Mouse (Mus musculus): ENCODE results near the gene Dgkb. TPM values are rescaled to one million over a fixed set of nuclear protein-coding genes. Genes with fewer than 3 reads are reported as not detected.

The Dgkb gene
- polyA plus RNA-seq, 1 experiment, result not detected

DNA sequence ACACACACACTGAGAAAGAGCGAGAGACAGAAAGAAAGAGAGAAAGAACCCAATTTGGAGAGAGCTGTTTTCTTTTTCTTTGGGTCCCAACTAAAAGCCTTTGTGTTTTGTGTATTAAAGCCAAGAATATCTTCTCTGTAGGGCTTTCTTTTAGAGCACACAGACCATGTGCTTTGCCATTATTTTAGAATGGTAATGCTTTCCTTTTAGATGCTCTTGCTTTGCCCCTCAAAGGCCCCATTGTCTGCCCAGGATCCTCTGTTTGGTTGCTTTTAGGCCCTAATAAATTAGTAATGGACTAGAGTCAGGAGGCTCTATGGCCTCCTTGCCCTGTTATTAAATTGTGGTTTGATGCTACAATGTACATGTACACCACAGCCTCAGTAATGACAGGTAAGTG lies 690.7 kb downstream of the Dgkb start:
- Histone ChIP-seq H3K4me3 (replicated peaks) (no peak overlapping the region), H3K36me3 (replicated peaks; ENCODE audit: low read length) (no peaks in the 10 kb centered on the region), H3K4me1 (no peaks in the 10 kb centered on the region), H3K27me3 (replicated peaks) (no peaks in the 10 kb centered on the region), H3K9me3 (no peaks in the 10 kb centered on the region)
- TF ChIP-seq GATA1 (IDR thresholded peaks at IDR 0.05; ENCODE audit: borderline replicate concordance, low read length) (no peak), FLI1 (IDR thresholded peaks at IDR 0.05; ENCODE audit: low read length) (no peak)

GRCm38 (mm10) chr12:38545431-38545830 lies 727.9 kb downstream of the Dgkb start:
- H3K27me3 ChIP-seq (replicated peaks), result no peaks in the 10 kb centered on the region
- TF ChIP-seq FLI1 (IDR thresholded peaks at IDR 0.05; ENCODE audit: low read length) (no peak), GATA1 (IDR thresholded peaks at IDR 0.05; ENCODE audit: borderline replicate concordance, low read length) (no peak)
- no peak overlapping the region for H3K4me3 ChIP-seq (replicated peaks)
- H3K4me1 ChIP-seq, result no peaks in the 10 kb centered on the region
- H3K36me3 ChIP-seq (replicated peaks; ENCODE audit: low read length), result no peaks in the 10 kb centered on the region
- H3K9me3 ChIP-seq, result no peaks in the 10 kb centered on the region

GRCm38 (mm10) chr12:38577141-38577540 lies 759.6 kb downstream of the Dgkb start:
- TF ChIP-seq FLI1 (IDR thresholded peaks at IDR 0.05; ENCODE audit: low read length) (no peak), GATA1 (IDR thresholded peaks at IDR 0.05; ENCODE audit: borderline replicate concordance, low read length) (no peak)
- no peaks in the 10 kb centered on the region for H3K36me3 ChIP-seq (replicated peaks; ENCODE audit: low read length)
- H3K9me3 ChIP-seq, result 0 out of 2 replicates have a peak, but pooled peaks cover 2% of the 10 kb centered on the region
- H3K4me1 ChIP-seq, result no peaks in the 10 kb centered on the region
- H3K27me3 ChIP-seq (replicated peaks), result no peaks in the 10 kb centered on the region
- H3K4me3 ChIP-seq (replicated peaks), result no peak overlapping the region

DNA sequence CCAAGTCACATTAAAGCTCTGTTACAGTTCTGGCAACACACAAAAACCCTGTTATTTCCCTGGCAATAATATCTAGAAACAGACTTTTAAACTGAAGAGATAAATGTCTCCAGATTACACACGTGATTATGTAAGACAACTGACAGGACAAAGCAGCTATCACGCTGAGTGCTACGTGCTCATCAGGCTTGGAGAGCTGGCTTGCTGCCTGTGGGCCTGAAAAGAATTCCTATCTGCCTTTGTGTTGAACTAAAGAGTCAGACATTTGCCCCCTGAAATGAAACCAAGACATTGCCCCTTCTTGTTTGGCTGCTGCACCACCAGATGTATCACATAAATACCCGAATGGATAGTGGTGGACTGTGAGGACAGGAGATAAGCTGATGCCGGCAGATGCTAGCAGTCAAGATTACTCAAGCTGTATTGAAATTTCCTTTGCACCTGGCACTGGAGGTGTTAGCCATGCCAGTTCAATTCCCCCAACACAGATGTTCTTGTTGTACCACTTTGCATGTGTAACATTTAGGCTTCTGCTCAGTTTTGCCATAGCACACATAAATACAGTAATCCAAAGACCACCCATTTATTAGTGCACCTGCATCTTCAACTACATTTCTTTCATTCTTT lies 761.8 kb downstream of the Dgkb start:
- H3K36me3 ChIP-seq (replicated peaks; ENCODE audit: low read length), result no peaks in the 10 kb centered on the region
- no peak overlapping the region for H3K4me3 ChIP-seq (replicated peaks)
- TF ChIP-seq FLI1 (IDR thresholded peaks at IDR 0.05; ENCODE audit: low read length) (no peak), GATA1 (IDR thresholded peaks at IDR 0.05; ENCODE audit: borderline replicate concordance, low read length) (no peak)
- H3K4me1 ChIP-seq, result no peaks in the 10 kb centered on the region
- H3K9me3 ChIP-seq, result 0 out of 2 replicates have a peak, but pooled peaks cover 2% of the 10 kb centered on the region
- no peaks in the 10 kb centered on the region for H3K27me3 ChIP-seq (replicated peaks)

GRCm38 (mm10) chr12:38586368-38586865 lies 768.9 kb downstream of the Dgkb start:
- Histone ChIP-seq H3K27me3 (replicated peaks) (no peaks in the 10 kb centered on the region), H3K4me3 (replicated peaks) (no peak overlapping the region), H3K9me3 (no peaks in the 10 kb centered on the region), H3K36me3 (replicated peaks; ENCODE audit: low read length) (no peaks in the 10 kb centered on the region), H3K4me1 (no peaks in the 10 kb centered on the region)
- TF ChIP-seq FLI1 (IDR thresholded peaks at IDR 0.05; ENCODE audit: low read length) (no peak), GATA1 (IDR thresholded peaks at IDR 0.05; ENCODE audit: borderline replicate concordance, low read length) (no peak)

DNA sequence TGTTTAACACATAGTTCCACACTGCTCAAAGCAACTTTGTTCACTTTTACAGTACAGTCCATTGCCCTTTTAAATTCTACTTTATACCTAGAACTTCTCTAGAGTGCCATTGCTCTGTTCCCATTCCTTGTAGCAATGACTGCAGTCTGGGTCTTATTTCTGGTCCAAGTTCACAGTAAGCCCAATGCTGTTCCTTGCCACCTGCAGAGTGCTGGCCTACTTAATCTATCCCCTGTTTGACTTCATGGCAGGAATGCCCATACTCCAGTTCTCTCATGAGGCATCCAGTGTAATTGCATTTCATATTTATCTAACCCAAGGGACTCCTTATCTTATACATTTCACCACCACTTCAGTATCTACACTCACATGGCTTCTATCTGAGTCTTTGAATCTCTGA lies 772.4 kb downstream of the Dgkb start:
- no peaks in the 10 kb centered on the region for H3K9me3 ChIP-seq
- H3K4me1 ChIP-seq, result no peaks in the 10 kb centered on the region
- no peak overlapping the region for H3K4me3 ChIP-seq (replicated peaks)
- H3K36me3 ChIP-seq (replicated peaks; ENCODE audit: low read length), result no peaks in the 10 kb centered on the region
- TF ChIP-seq GATA1 (IDR thresholded peaks at IDR 0.05; ENCODE audit: borderline replicate concordance, low read length), result no peak
- TF ChIP-seq FLI1 (IDR thresholded peaks at IDR 0.05; ENCODE audit: low read length), result no peak
- no peaks in the 10 kb centered on the region for H3K27me3 ChIP-seq (replicated peaks)

- TF ChIP-seq FLI1 (IDR thresholded peaks at IDR 0.05; ENCODE audit: low read length), result no peak
- no peaks in the 10 kb centered on the region for H3K4me1 ChIP-seq
Observed at GRCm38 (mm10) chr12:38593653-38594052, 776.1 kb downstream of the Dgkb start.

DNA sequence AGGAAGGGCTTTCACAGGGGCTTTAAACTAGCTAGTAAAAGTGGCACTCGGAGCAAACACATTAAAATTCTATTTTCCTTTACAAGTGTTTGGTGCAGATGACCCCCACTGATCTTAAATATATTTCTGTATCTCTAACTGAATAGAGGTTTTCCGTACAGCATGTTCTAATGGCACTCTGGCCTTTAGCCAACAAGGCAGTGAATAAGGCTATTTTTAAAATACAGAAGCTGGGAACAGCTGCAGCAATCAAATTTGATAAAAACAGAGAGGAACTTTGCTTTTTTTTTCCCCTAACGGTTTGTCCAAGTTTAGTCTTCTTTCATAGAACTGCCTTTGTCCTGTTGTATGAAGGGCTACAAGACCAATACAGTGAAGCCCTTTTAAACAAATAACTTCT lies 776.5 kb downstream of the Dgkb start:
- Histone ChIP-seq H3K4me3 (replicated peaks) (no peak overlapping the region), H3K36me3 (replicated peaks; ENCODE audit: low read length) (no peaks in the 10 kb centered on the region), H3K4me1 (no peaks in the 10 kb centered on the region), H3K27me3 (replicated peaks) (no peaks in the 10 kb centered on the region), H3K9me3 (no peaks in the 10 kb centered on the region)
- TF ChIP-seq FLI1 (IDR thresholded peaks at IDR 0.05; ENCODE audit: low read length) (no peak), GATA1 (IDR thresholded peaks at IDR 0.05; ENCODE audit: borderline replicate concordance, low read length) (no peak)

More at GRCm38 (mm10) chr12:38593653-38594052, 776.1 kb downstream of the Dgkb start:
- H3K4me3 ChIP-seq (replicated peaks), result no peak overlapping the region
- no peaks in the 10 kb centered on the region for H3K36me3 ChIP-seq (replicated peaks; ENCODE audit: low read length)
- no peaks in the 10 kb centered on the region for H3K27me3 ChIP-seq (replicated peaks)
- no peaks in the 10 kb centered on the region for H3K9me3 ChIP-seq

GRCm38 (mm10) chr12:38596416-38597062 lies 779.0 kb downstream of the Dgkb start:
- Histone ChIP-seq H3K36me3 (replicated peaks; ENCODE audit: low read length) (no peaks in the 10 kb centered on the region), H3K9me3 (no peaks in the 10 kb centered on the region), H3K4me1 (no peaks in the 10 kb centered on the region), H3K27me3 (replicated peaks) (no peaks in the 10 kb centered on the region), H3K4me3 (replicated peaks) (no peak overlapping the region)
- TF ChIP-seq FLI1 (IDR thresholded peaks at IDR 0.05; ENCODE audit: low read length) (no peak), GATA1 (IDR thresholded peaks at IDR 0.05; ENCODE audit: borderline replicate concordance, low read length) (no peak)

DNA sequence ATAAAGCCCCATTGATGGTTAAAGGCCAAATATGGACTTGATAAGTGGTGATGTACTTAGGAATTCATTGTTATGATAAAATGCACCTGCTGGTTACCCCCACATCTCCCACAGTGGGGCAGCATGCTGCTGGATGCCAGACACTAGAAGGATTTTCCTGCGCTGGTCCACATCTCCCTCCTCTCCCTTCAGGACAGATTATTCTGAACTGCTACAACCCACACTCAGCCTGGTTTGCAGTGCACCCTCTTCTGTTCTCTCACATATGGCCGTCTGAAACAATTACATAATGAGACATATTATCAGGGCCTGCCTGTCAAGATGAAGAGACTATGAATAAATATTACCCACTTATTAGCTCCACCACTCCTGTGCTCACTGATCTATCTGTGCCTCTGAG lies 780.6 kb downstream of the Dgkb start:
- Histone ChIP-seq H3K4me1 (no peaks in the 10 kb centered on the region), H3K4me3 (replicated peaks) (no peak overlapping the region)
- TF ChIP-seq GATA1 (IDR thresholded peaks at IDR 0.05; ENCODE audit: borderline replicate concordance, low read length) (no peak), FLI1 (IDR thresholded peaks at IDR 0.05; ENCODE audit: low read length) (no peak)

More for the DNA sequence above, 780.6 kb downstream of the Dgkb start:
- no peaks in the 10 kb centered on the region for H3K27me3 ChIP-seq (replicated peaks)
- H3K9me3 ChIP-seq, result no peaks in the 10 kb centered on the region
- H3K36me3 ChIP-seq (replicated peaks; ENCODE audit: low read length), result no peaks in the 10 kb centered on the region

Measured in megakaryocyte, embryonic 14.5 days (primary cell).